Mouse (Mus musculus) kidney, adult 2 months (tissue): ENCODE results near the gene B020031M17Rik.
"Not testable (repeated sequence)": the region's sequence is repeated elsewhere in the genome, so short reads cannot be mapped to it uniquely, and the experiment has no call there.

Experiments used
- CTCF ChIP-seq: fragments of 200-500 bp; conservative IDR thresholded peaks from 2 replicates; pipeline ENCODE4 v1.5.1; 2011; ENCODE audit warnings: low read depth, mild to moderate bottlenecking, control low read depth, low read length, moderate library complexity, mixed read lengths; ENCODE audit not compliant: insufficient read depth, insufficient read length
- POLR2A ChIP-seq: fragments of 200-500 bp; IDR thresholded peaks from one replicate; pipeline ENCODE4 v1.6.1; 2011; ENCODE audit warnings: low read depth, low read length, control low read depth

DNA sequence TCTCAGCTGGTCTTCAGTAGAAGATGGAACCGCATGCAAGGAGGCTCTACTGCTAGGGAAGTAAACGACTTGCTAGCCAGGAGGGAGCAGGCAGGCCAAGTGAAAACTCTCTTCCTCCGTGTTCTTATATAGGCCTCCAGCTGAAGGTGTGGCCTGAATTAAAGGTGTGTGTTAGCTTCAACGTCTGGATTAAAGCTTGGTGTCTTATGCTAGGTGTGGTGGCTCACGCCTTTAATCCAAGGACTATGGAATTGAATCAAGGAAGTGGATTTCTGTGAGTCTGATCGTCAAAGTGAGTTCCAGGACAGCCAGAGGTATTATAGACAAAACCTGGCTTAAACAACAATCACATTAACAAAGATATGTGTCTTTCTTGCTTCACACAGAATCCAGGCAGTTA is at the start of gene B020031M17Rik:
- TF ChIP-seq CTCF, POLR2A: not testable (repeated sequence)
